Mouse (Mus musculus): Measurements from ENCODE around the gene Slc22a23. TPM values are rescaled to one million over a fixed set of nuclear protein-coding genes. Genes with fewer than 3 reads are reported as not detected.

Slc22a23 gene
- total and polyA plus RNA-seq, 3 experiments = 11.1 to 14.2 (median 12.2) TPM

GRCm38 (mm10) chr13:34375145-34375544 lies 30.2 kb upstream of the Slc22a23 start:
- Histone ChIP-seq H3K4me1 (ENCODE audit: control insufficient read depth, insufficient read depth, low read length) (no peaks in the 10 kb centered on the region; the same call in 1 of the 2 replicates), H3K4me3 (no peak overlapping the region), H3K9ac (ENCODE audit: low read depth, low read length) (no peak overlapping the region), H3K27ac (no peak overlapping the region), H3K79me2 (replicated peaks; ENCODE audit: control insufficient read depth, insufficient read depth, low read length) (no peaks in the 10 kb centered on the region), H3K36me3 (ENCODE audit: control insufficient read depth, insufficient read depth, low read length) (no peaks in the 10 kb centered on the region), H3K27me3 (ENCODE audit: control insufficient read depth, insufficient read depth, low read length) (no peaks in the 10 kb centered on the region)
- WGBS = 73% methylated on average over 4 of the region's 4 CpGs
- TF ChIP-seq POLR2A (IDR thresholded peaks at IDR 0.05; ENCODE audit: insufficient read depth, low read depth, low read length) (no peak), EP300 (IDR thresholded peaks at IDR 0.05; ENCODE audit: insufficient read depth, low read depth, low read length) (no peak), CTCF (IDR thresholded peaks at IDR 0.05) (no peak)
- DNase-seq = no peak
- intact Hi-C loops (cut with DNase I) = no loop called here

GRCm38 (mm10) chr13:34372870-34373478 lies 28.0 kb upstream of the Slc22a23 start:
- no peaks in the 10 kb centered on the region for H3K79me2 ChIP-seq (replicated peaks; ENCODE audit: control insufficient read depth, insufficient read depth, low read length)
- intact Hi-C loops (cut with DNase I) = no loop called here
- 79% methylated on average over 5 of the region's 5 CpGs for WGBS
- H3K36me3 ChIP-seq (ENCODE audit: control insufficient read depth, insufficient read depth, low read length) = no peaks in the 10 kb centered on the region
- H3K4me1 ChIP-seq (ENCODE audit: control insufficient read depth, insufficient read depth, low read length) = no peaks in the 10 kb centered on the region; the same call in 1 of the 2 replicates
- H3K9ac ChIP-seq (ENCODE audit: low read depth, low read length) = no peak overlapping the region
- H3K27me3 ChIP-seq (ENCODE audit: control insufficient read depth, insufficient read depth, low read length) = no peaks in the 10 kb centered on the region
- no peak overlapping the region for H3K4me3 ChIP-seq
- TF ChIP-seq EP300 (IDR thresholded peaks at IDR 0.05; ENCODE audit: insufficient read depth, low read depth, low read length) = no peak
- TF ChIP-seq POLR2A (IDR thresholded peaks at IDR 0.05; ENCODE audit: insufficient read depth, low read depth, low read length) = no peak
- no peak for TF ChIP-seq CTCF (IDR thresholded peaks at IDR 0.05)
- no peak for DNase-seq
- no peak overlapping the region for H3K27ac ChIP-seq

- WGBS = 70% methylated on average over 6 of the region's 6 CpGs
- intact Hi-C loops (cut with DNase I) = no loop called here
- H3K36me3 ChIP-seq (ENCODE audit: control insufficient read depth, insufficient read depth, low read length) = no peaks in the 10 kb centered on the region
Measured at GRCm38 (mm10) chr13:34371951-34372869, 27.2 kb upstream of the Slc22a23 start.

GRCm38 (mm10) chr13:34370281-34370825 lies 25.4 kb upstream of the Slc22a23 start:
- intact Hi-C loops (cut with DNase I) = no loop called here
- WGBS = 70% methylated on average over 4 of the region's 4 CpGs
- DNase-seq = no peak
- Histone ChIP-seq H3K9ac (ENCODE audit: low read depth, low read length) (no peak overlapping the region), H3K36me3 (ENCODE audit: control insufficient read depth, insufficient read depth, low read length) (no peaks in the 10 kb centered on the region), H3K4me1 (ENCODE audit: control insufficient read depth, insufficient read depth, low read length) (no peaks in the 10 kb centered on the region; the same call in 1 of the 2 replicates), H3K27me3 (ENCODE audit: control insufficient read depth, insufficient read depth, low read length) (no peaks in the 10 kb centered on the region), H3K4me3 (no peak overlapping the region), H3K27ac (no peak overlapping the region), H3K79me2 (replicated peaks; ENCODE audit: control insufficient read depth, insufficient read depth, low read length) (no peaks in the 10 kb centered on the region)
- TF ChIP-seq CTCF (IDR thresholded peaks at IDR 0.05) = no peak
- TF ChIP-seq EP300 (IDR thresholded peaks at IDR 0.05; ENCODE audit: insufficient read depth, low read depth, low read length) = no peak
- no peak for TF ChIP-seq POLR2A (IDR thresholded peaks at IDR 0.05; ENCODE audit: insufficient read depth, low read depth, low read length)

More at GRCm38 (mm10) chr13:34371951-34372869, 27.2 kb upstream of the Slc22a23 start:
- Histone ChIP-seq H3K27me3 (ENCODE audit: control insufficient read depth, insufficient read depth, low read length) (no peaks in the 10 kb centered on the region), H3K79me2 (replicated peaks; ENCODE audit: control insufficient read depth, insufficient read depth, low read length) (no peaks in the 10 kb centered on the region), H3K9ac (ENCODE audit: low read depth, low read length) (no peak overlapping the region), H3K4me3 (no peak overlapping the region), H3K4me1 (ENCODE audit: control insufficient read depth, insufficient read depth, low read length) (no peaks in the 10 kb centered on the region; the same call in 1 of the 2 replicates), H3K27ac (no peak overlapping the region)
- TF ChIP-seq EP300 (IDR thresholded peaks at IDR 0.05; ENCODE audit: insufficient read depth, low read depth, low read length) (no peak), POLR2A (IDR thresholded peaks at IDR 0.05; ENCODE audit: insufficient read depth, low read depth, low read length) (no peak), CTCF (IDR thresholded peaks at IDR 0.05) (no peak)
- DNase-seq = no peak

- 67% methylated on average over 1 of the region's 1 CpGs for WGBS
- Histone ChIP-seq H3K4me3 (no peak overlapping the region), H3K79me2 (replicated peaks; ENCODE audit: control insufficient read depth, insufficient read depth, low read length) (no peaks in the 10 kb centered on the region), H3K9ac (ENCODE audit: low read depth, low read length) (no peak overlapping the region), H3K36me3 (ENCODE audit: control insufficient read depth, insufficient read depth, low read length) (no peaks in the 10 kb centered on the region), H3K4me1 (ENCODE audit: control insufficient read depth, insufficient read depth, low read length) (no peaks in the 10 kb centered on the region; the same call in 1 of the 2 replicates), H3K27me3 (ENCODE audit: control insufficient read depth, insufficient read depth, low read length) (no peaks in the 10 kb centered on the region), H3K27ac (no peak overlapping the region)
- intact Hi-C loops (cut with DNase I) = no loop called here
- DNase-seq = no peak
- TF ChIP-seq EP300 (IDR thresholded peaks at IDR 0.05; ENCODE audit: insufficient read depth, low read depth, low read length) (no peak), POLR2A (IDR thresholded peaks at IDR 0.05; ENCODE audit: insufficient read depth, low read depth, low read length) (no peak), CTCF (IDR thresholded peaks at IDR 0.05) (no peak)
Measured at GRCm38 (mm10) chr13:34365226-34365625, 20.2 kb upstream of the Slc22a23 start.
